Mouse (Mus musculus) brain, embryonic 14.5 days (tissue): ENCODE data around the gene Mras. TPM values are rescaled to one million over a fixed set of nuclear protein-coding genes. Genes with fewer than 3 reads are reported as not detected.

Source experiments
- DNase-seq: peaks from one replicate; pipeline ENCODE4 v3.0.0-alpha.2; 2011; ENCODE audit warnings: low read depth
- CTCF ChIP-seq: fragments of 200-500 bp; IDR thresholded peaks from 2 replicates; pipeline ENCODE4 v1.5.1; 2012; ENCODE audit warnings: inconsistent platforms, mild to moderate bottlenecking, moderate library complexity, borderline replicate concordance; ENCODE audit not compliant: insufficient read depth, insufficient read length; ENCODE audit errors: extremely low read depth
- POLR2A ChIP-seq: fragments of 200-500 bp; IDR thresholded peaks from 2 replicates; pipeline ENCODE4 v1.6.1; 2012; ENCODE audit warnings: mild to moderate bottlenecking, inconsistent platforms, borderline replicate concordance; ENCODE audit not compliant: poor library complexity, insufficient read depth, insufficient read length, severe bottlenecking; ENCODE audit errors: extremely low read depth
- polyA plus RNA-seq: library from polyadenylated mRNA; depleted of rRNA; stranded (reverse); fragments of >200 nt; gene quantifications from 2 replicates; pipeline ENCODE4 v1.2.3, GENCODE M21; 2012; rRNA removed

Gene Mras
- 61.5 and 71.0 TPM in 2 replicates for polyA plus RNA-seq

DNA sequence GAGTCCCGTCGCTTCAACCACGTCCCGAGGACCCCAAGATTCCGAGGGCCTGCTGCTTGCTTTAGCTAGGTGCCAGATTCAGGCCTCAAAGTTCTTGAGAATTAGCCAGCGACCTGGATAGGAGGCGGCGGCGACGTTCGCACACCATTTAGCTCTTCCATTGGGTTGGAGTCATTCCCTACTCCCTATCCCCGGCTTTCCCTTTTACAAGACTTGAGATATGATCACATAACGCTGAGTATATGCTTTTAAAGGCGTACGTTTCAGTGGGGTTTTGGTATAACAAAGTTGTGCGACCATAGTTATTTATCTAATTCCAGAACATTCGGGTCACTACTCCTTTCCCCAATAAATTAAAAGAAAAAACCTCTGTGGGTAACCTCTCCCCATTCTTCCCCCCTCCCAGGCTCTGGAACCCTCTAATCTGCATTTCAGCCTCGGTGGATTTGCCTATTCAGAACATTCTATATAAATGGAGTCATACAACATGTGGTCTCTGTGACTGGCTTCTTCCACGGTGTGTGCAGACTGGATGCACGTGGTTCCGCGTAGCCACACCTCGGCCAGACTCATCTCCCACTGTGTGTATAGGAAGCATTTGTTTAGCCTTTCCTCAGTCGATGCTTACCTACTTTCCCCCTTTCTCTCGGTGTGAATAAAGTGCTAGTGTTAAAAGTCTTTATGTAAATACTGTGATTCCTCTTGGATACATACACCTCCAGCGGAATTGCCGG lies at the start of gene Mras:
TSS of gene Mras (minus strand) at position 351 of the 734 bp plus-strand sequence.
- TF ChIP-seq CTCF, result no peak
- no peak for TF ChIP-seq POLR2A
- no peak for DNase-seq

DNA sequence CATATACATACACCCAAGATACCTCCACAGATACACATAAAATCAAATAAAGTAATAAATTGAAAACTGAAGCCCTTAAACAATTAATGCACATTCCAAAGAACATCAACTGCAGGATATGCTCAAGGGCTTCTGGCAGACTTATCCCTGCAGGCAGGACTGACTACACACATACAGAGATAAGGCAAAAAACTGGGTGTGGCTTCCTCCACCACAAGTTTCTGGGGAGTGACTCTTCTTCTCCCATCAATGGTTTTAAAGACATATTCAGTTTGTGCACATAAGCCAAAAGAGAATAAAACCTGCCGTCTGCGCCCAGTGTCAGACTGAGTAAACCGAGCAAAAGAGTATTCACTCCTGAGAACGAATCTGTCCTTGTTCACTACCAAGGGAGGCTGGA lies 48.0 kb upstream of the Mras start:
- no peak for DNase-seq
- TF ChIP-seq CTCF (no peak), POLR2A (no peak)

DNA sequence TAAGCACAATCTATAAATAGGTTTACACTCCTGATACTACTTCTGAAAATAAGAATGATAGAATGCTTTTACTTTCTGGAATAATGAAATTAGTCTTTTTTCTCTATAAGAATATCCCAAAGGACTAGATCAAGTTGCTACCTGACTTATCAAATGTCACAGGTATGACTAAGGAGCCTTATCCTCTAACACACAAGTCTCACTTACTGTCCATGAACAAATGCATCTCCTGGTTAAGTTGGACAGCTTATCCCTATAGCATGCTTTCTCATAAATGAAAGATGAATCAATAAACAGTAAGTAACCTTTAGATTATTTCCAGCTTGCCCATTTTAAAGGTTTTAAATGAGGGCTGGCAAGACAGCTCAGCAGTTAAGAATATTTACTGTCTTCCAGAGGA lies 47.5 kb upstream of the Mras start:
- no peak for TF ChIP-seq CTCF
- TF ChIP-seq POLR2A, result no peak
- DNase-seq, result no peak

DNA sequence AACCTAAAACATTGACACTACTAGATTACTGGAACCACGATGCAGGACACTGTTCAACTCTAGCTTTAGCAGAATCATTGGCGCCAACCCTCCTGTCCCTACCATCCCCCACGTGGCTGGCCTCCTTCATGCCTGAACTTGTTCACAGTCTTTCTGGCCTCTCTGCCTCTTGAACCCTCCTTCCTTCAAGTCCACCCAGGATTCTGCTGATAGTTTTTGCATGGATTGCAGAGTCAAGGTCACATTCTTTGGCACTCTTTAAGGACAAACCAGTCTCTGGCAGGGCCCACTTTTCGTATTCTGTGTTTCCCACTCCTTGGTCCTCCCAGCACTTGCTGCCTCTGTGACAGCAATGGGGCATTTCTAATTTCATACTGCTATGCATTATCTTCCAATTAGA lies 46.0 kb upstream of the Mras start:
- TF ChIP-seq POLR2A, result no peak
- no peak for TF ChIP-seq CTCF
- no peak for DNase-seq

DNA sequence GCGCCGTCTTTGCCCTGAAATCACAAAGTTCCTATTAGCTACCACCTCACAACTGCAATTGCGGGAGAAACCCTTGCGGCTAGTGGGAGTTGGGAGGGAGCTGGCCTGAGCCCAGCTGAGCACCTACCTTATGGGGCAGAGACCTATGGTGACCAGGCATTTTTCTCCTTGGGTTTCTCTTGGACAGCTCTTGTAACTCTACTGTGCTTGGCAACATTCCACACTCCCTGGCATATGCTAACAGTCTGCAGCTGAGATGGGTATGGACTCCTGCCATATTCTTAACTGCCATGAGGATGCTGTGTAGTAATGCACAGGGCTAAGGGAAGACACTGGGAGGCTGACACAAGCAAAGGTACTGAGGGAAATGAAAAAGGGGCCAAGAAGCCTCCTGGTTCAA lies 43.6 kb upstream of the Mras start:
- TF ChIP-seq POLR2A (no peak), CTCF (no peak)
- DNase-seq, result peak; percentile 83

DNA sequence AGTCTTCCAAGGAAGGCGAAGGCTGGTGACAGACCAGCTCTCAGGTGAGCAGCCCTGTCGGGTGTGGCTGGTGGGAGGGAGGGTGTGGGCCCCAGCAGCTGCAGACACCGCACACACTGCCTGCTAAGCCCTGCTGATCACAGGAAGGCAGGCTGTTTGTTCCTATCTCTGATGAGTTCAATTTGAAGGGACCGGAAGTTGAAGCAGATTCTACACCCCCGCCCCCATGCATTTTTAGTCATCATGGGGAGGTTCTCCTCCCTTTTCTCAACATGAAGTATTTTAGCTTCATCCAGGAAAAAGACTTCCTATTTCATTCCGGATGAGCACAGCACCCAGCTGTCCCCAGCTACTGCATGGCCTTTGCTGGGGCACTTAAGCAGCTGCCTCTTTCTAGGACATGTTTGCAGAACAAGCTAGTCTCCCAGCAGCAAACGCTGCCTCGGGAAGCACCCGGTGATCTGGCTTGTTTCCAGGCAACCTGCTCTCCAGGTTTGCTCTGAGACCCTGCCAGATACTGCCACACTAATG lies 42.1 kb upstream of the Mras start:
- TF ChIP-seq CTCF (no peak), POLR2A (no peak)
- peak; percentile 57 for DNase-seq

DNA sequence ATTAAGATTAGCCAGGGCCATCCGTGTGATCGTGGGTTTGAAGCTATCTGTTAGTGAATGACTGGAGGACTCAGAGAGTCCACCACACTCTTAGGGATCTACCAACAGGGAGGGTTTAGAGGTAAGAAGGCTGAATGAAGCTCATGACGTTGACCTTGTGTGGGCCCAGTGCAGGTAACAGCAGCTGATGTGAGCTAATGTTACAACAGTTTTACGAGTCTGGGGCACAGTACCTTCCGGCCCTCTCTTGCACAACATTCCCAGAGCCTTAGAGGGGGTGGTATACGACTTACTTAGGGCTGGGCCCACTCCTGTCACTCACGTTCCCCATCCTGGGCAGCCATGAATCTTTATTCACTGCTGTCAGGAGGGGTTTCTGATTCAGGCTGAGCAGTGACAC lies 34.2 kb upstream of the Mras start:
- no peak for DNase-seq
- TF ChIP-seq POLR2A (no peak), CTCF (no peak)

DNA sequence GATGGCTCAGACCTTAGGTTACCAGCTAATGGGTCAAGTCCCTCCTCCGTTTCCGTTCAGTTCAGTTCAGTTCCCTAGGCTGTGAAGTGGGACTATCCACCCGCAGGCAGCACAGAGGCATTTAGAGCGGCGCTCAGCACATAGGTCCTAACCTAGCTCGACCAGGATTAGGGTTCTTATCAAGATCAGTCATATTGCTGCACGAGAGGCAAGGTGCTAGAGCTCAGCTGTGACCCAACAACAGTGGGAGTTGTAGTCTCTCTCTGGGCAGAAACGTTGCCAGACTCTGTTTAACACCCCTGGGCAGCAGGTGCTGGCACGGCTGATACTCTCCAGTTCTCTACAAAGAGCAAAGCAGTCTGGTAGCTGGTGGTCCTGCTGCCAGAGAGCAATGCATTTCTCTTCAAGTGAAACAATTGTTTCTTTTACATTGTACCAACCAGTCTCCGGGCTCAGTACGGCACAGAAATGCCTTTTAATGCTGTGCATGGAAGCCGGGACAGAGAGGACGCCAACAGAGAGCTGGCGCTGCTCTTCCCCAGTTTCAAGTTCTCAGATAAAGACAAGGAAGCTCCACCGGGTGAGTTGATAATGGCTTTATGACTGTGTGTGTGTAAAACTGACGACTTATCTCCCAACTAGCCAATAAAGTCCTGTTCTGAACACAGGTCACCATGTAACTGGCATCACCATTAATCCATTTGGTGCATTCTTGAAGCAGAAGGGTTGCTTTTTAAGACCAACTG lies 33.3 kb upstream of the Mras start:
- no peak for TF ChIP-seq POLR2A
- no peak for TF ChIP-seq CTCF
- DNase-seq, result peak; percentile 30

DNA sequence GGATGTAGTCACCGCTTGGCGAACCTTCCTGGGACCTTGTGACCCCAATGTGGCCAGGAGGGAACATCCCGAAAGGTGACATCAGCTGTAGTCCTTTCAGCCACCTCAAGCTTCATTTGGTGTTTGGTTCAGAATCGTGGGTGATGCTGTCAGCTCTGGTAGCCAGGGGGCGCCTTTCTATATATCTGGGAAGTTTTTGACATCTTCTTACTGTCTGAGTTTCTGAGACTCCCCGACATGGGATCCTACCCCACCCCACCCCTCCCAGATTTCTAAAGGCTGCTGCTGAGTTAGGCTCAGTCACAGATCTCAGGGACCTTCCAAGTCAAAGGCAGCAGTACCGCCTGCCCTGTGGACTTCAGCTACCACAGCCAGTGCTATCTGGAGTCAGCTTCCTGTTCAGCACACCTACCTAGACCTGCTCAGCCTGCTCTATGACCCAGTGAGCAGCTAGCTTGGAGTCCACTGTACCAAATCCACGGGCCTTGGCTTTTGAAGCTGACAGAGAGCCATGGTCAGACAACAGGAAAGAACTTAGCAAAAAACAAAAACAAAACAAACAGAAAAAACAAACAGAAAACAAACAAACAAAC lies 32.6 kb upstream of the Mras start:
- no peak for DNase-seq
- TF ChIP-seq CTCF (peak; percentile 34; the same call in 1 of the 2 replicates), POLR2A (no peak)

DNA sequence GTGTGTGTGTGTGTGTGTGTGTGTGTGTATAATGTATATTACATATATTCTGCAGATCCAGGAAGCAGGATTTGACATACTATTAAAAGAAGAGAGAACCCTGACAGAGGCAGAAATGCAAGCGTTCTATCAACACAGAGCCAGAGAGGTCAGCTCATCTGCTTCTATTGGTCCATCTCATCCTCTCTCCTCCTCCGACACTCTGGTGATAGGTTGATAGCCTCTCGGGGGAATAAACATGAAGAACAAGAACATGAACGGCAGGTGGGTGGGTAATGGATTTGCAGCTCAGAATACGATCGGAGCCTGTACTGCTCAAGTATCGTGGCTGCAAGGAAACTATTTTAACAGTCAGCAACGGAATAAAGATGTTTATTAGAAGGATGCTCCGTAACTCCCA lies 31.4 kb upstream of the Mras start:
- TF ChIP-seq CTCF (no peak), POLR2A (no peak)
- peak; percentile 23 for DNase-seq

DNA sequence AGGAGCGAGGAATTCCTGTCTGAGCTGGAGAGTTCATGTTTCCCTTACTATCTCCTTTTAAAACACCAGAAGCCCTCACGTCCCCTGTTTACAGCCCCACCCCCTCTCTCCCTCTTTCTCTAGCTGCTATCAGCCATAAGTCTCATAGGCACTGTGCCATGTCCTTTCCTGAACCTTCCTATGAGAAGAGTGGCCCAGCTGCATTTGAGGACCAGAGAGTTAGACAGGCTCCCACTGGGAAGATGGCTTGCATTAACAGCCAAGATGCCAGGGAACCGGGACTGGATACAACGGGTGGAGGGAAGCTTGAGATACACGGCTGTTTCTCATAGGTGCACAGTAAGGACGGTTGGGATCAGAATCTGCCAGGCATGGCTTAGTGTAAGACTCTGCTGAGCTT lies 27.7 kb upstream of the Mras start:
- TF ChIP-seq CTCF (no peak), POLR2A (no peak)
- DNase-seq, result no peak
